Mouse (Mus musculus): ENCODE results near the gene Kctd19. TPM values are rescaled to one million over a fixed set of nuclear protein-coding genes. Genes with fewer than 3 reads are reported as not detected.

Gene Kctd19
- polyA plus RNA-seq, 1 experiment, result 0.01 TPM

DNA sequence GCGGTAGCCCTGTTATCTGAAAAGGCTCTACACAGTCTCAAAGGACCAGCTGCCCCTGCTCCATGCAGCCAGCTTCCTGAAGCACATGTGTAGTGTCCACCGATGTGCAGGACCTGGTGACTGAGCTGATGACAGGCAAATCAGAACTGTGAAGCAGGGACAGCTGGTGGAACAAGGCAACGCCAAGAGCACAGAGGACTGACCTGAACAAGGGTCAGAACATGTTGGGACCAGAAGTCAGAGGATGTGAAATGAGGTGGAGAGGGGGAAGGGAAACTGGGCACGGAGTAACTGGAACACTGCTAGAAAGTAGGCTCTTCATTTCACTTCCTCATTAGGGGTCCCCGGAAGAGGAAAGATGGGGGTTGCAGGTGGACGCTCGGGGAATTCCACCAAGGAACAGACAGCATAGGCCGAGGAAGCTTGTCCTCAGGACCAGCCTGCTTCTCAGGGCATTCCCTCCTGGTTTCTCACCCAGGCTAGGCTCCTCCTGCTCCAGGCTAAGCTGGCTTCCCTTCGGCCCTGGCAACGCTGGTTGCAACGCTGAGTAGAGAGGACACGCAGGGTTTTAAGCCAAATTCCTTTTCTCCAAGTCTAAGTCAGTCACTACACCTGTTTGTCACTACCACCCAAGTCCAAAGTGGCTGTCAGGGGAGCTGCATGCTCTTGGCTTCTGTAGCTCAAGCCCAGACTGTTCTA is 20.1 kb downstream of the Kctd19 start:
- H3K36me3 ChIP-seq (ENCODE audit: control insufficient read depth, insufficient read depth), result no peaks in the 10 kb centered on the region
- no peak overlapping the region for H3ac ChIP-seq (ENCODE audit: control insufficient read depth, insufficient read length, low read depth)
- H3K4me3 ChIP-seq (ENCODE audit: insufficient read depth, poor library complexity, severe bottlenecking), result no peak overlapping the region
- no peaks in the 10 kb centered on the region for H3K79me2 ChIP-seq (ENCODE audit: control insufficient read depth, insufficient read depth)
- no peaks in the 10 kb centered on the region for H3K27me3 ChIP-seq (ENCODE audit: control insufficient read depth, insufficient read depth, insufficient read length)
- TF ChIP-seq USF1 (IDR thresholded peaks at IDR 0.05; ENCODE audit: low read depth) (no peak), CEBPB (IDR thresholded peaks at IDR 0.05; ENCODE audit: low read depth) (no peak), MAX (IDR thresholded peaks at IDR 0.05) (no peak), MYOD1 (IDR thresholded peaks at IDR 0.05; ENCODE audit: control insufficient read depth, insufficient read length, low read depth) (no peak), MYOG (IDR thresholded peaks at IDR 0.05; ENCODE audit: control insufficient read depth, extremely low read depth, insufficient read length) (no peak)
- no peaks in the 10 kb centered on the region for H3K79me3 ChIP-seq (ENCODE audit: low read depth)

GRCm38 (mm10) chr8:105389096-105389495 is 24.2 kb downstream of the Kctd19 start:
- Histone ChIP-seq H3K4me3 (ENCODE audit: insufficient read depth, poor library complexity, severe bottlenecking) (no peak overlapping the region), H3K79me2 (ENCODE audit: control insufficient read depth, insufficient read depth) (no peaks in the 10 kb centered on the region), H3K27me3 (ENCODE audit: control insufficient read depth, insufficient read depth, insufficient read length) (no peaks in the 10 kb centered on the region), H3K79me3 (ENCODE audit: low read depth) (no peaks in the 10 kb centered on the region), H3K36me3 (ENCODE audit: control insufficient read depth, insufficient read depth) (no peaks in the 10 kb centered on the region), H3ac (ENCODE audit: control insufficient read depth, insufficient read length, low read depth) (no peak overlapping the region)
- TF ChIP-seq FOSL1 (IDR thresholded peaks at IDR 0.05; ENCODE audit: insufficient read depth, low read length, poor library complexity, severe bottlenecking) (no peak), MYOD1 (IDR thresholded peaks at IDR 0.05; ENCODE audit: control insufficient read depth, insufficient read length, low read depth) (no peak), MYOG (IDR thresholded peaks at IDR 0.05; ENCODE audit: control insufficient read depth, extremely low read depth, insufficient read length) (no peak), MAX (IDR thresholded peaks at IDR 0.05) (no peak), CTCF (IDR thresholded peaks at IDR 0.05; ENCODE audit: control insufficient read depth, insufficient read depth, insufficient read length) (no peak), CEBPB (IDR thresholded peaks at IDR 0.05; ENCODE audit: low read depth) (no peak)

DNA sequence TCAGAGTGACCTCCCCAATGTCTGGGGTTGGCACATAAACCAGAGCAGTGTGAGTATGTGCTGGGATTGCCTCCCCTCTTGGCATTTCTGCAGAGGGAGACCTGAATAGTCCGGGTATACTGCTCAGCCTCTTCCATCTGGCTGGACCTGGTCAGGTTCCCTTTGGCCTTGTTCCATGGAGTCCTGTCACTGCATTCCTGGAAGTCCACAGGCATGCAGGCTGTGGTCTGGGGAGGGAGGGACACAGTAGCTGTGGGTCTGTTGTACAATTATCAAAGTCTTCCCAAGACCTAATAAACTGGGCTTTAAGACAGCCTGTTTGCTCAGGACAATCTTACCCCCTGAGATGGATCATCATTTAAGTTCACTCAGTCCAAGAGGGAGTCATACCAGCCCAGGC is 26.2 kb downstream of the Kctd19 start:
- Histone ChIP-seq H3K27me3 (ENCODE audit: control insufficient read depth, insufficient read depth, insufficient read length) (no peaks in the 10 kb centered on the region), H3ac (ENCODE audit: control insufficient read depth, insufficient read length, low read depth) (no peak overlapping the region), H3K79me2 (ENCODE audit: control insufficient read depth, insufficient read depth) (no peaks in the 10 kb centered on the region), H3K4me3 (ENCODE audit: insufficient read depth, poor library complexity, severe bottlenecking) (no peak overlapping the region), H3K36me3 (ENCODE audit: control insufficient read depth, insufficient read depth) (peaks cover 4% of the 10 kb centered on the region), H3K79me3 (ENCODE audit: low read depth) (no peaks in the 10 kb centered on the region)
- TF ChIP-seq MAX (IDR thresholded peaks at IDR 0.05) (peak; percentile 46), USF1 (IDR thresholded peaks at IDR 0.05; ENCODE audit: low read depth) (peak; percentile 1), FOSL1 (IDR thresholded peaks at IDR 0.05; ENCODE audit: insufficient read depth, low read length, poor library complexity, severe bottlenecking) (no peak)

GRCm38 (mm10) chr8:105384070-105384469 is 29.2 kb downstream of the Kctd19 start:
- H3K36me3 ChIP-seq (ENCODE audit: control insufficient read depth, insufficient read depth), result peaks cover 14% of the 10 kb centered on the region
- H3ac ChIP-seq (ENCODE audit: control insufficient read depth, insufficient read length, low read depth), result no peak overlapping the region
- H3K79me2 ChIP-seq (ENCODE audit: control insufficient read depth, insufficient read depth), result no peaks in the 10 kb centered on the region
- no peaks in the 10 kb centered on the region for H3K27me3 ChIP-seq (ENCODE audit: control insufficient read depth, insufficient read depth, insufficient read length)
- no peak for TF ChIP-seq MAX (IDR thresholded peaks at IDR 0.05)
- no peak for TF ChIP-seq USF1 (IDR thresholded peaks at IDR 0.05; ENCODE audit: low read depth)
- TF ChIP-seq CEBPB (IDR thresholded peaks at IDR 0.05; ENCODE audit: low read depth), result no peak
- TF ChIP-seq MYOG (IDR thresholded peaks at IDR 0.05; ENCODE audit: control insufficient read depth, extremely low read depth, insufficient read length), result no peak
- no peak for TF ChIP-seq FOSL1 (IDR thresholded peaks at IDR 0.05; ENCODE audit: insufficient read depth, low read length, poor library complexity, severe bottlenecking)
- no peak for TF ChIP-seq MYOD1 (IDR thresholded peaks at IDR 0.05; ENCODE audit: control insufficient read depth, insufficient read length, low read depth)
- no peak for TF ChIP-seq CTCF (IDR thresholded peaks at IDR 0.05; ENCODE audit: control insufficient read depth, insufficient read depth, insufficient read length)
- H3K79me3 ChIP-seq (ENCODE audit: low read depth), result no peaks in the 10 kb centered on the region
- no peak overlapping the region for H3K4me3 ChIP-seq (ENCODE audit: insufficient read depth, poor library complexity, severe bottlenecking)

DNA sequence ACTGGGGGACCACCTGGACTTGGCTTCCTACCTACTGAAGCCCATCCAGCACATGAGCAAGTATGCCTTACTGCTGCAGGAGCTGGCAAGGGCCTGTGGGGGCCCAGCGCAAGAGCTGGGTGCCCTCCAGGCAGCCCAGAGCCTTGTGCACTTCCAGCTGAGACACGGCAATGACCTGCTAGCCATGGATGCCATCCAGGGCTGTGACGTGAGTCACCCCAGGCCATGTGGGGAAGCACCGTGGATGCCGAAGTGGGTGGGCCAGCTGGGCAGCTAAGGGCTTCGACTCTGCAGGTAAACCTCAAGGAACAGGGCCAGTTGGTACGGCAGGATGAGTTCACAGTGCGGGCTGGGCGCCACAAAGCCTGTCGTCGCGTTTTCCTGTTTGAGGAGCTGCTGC is 33.0 kb downstream of the Kctd19 start:
- Histone ChIP-seq H3K4me3 (ENCODE audit: insufficient read depth, poor library complexity, severe bottlenecking) (no peak overlapping the region), H3ac (ENCODE audit: control insufficient read depth, insufficient read length, low read depth) (no peak overlapping the region), H3K36me3 (ENCODE audit: control insufficient read depth, insufficient read depth) (peaks cover 26% of the 10 kb centered on the region), H3K79me3 (ENCODE audit: low read depth) (no peaks in the 10 kb centered on the region), H3K79me2 (ENCODE audit: control insufficient read depth, insufficient read depth) (no peaks in the 10 kb centered on the region), H3K27me3 (ENCODE audit: control insufficient read depth, insufficient read depth, insufficient read length) (no peaks in the 10 kb centered on the region)
- TF ChIP-seq CEBPB (IDR thresholded peaks at IDR 0.05; ENCODE audit: low read depth) (no peak), FOSL1 (IDR thresholded peaks at IDR 0.05; ENCODE audit: insufficient read depth, low read length, poor library complexity, severe bottlenecking) (no peak), MYOG (IDR thresholded peaks at IDR 0.05; ENCODE audit: control insufficient read depth, extremely low read depth, insufficient read length) (no peak), CTCF (IDR thresholded peaks at IDR 0.05; ENCODE audit: control insufficient read depth, insufficient read depth, insufficient read length) (no peak), MAX (IDR thresholded peaks at IDR 0.05) (no peak)

- peaks cover 23% of the 10 kb centered on the region for H3K36me3 ChIP-seq (ENCODE audit: control insufficient read depth, insufficient read depth)
- H3K79me3 ChIP-seq (ENCODE audit: low read depth), result no peaks in the 10 kb centered on the region
- TF ChIP-seq MYOG (IDR thresholded peaks at IDR 0.05; ENCODE audit: control insufficient read depth, extremely low read depth, insufficient read length) (no peak), CEBPB (IDR thresholded peaks at IDR 0.05; ENCODE audit: low read depth) (no peak), FOSL1 (IDR thresholded peaks at IDR 0.05; ENCODE audit: insufficient read depth, low read length, poor library complexity, severe bottlenecking) (no peak), MAX (IDR thresholded peaks at IDR 0.05) (no peak), USF1 (IDR thresholded peaks at IDR 0.05; ENCODE audit: low read depth) (no peak)
- H3K27me3 ChIP-seq (ENCODE audit: control insufficient read depth, insufficient read depth, insufficient read length), result no peaks in the 10 kb centered on the region
- H3ac ChIP-seq (ENCODE audit: control insufficient read depth, insufficient read length, low read depth), result no peak overlapping the region
- H3K79me2 ChIP-seq (ENCODE audit: control insufficient read depth, insufficient read depth), result no peaks in the 10 kb centered on the region
- no peak overlapping the region for H3K4me3 ChIP-seq (ENCODE audit: insufficient read depth, poor library complexity, severe bottlenecking)
Measured at GRCm38 (mm10) chr8:105378673-105379072, 34.6 kb downstream of the Kctd19 start.

Data from C2C12 (cell line).